Mouse (Mus musculus): ENCODE results near the gene Chsy1.

DNA sequence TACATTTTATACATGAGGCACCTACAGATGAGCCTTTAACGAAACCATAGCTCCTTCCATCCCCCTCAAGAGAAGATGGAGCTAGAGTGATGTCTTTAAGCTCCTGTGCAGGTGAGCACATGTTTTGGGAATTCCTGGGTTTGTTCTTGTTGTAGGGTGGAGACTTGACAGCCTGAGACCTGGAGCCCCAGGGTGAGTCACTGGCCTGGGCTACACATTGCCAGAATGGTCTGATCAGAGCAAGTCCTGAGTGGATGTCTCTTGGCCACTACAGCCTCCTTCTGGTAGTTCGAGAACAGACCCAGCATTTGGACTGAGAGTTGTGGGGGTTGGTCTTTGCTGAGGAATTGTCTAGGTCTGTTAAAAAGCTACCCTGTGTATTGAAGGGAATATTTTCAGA, 92.3 kb downstream of the Chsy1 start:
- TF ChIP-seq CTCF (IDR thresholded peaks at IDR 0.05; ENCODE audit: low read depth), result no peak
- TF ChIP-seq EP300 (optimal IDR thresholded peaks at IDR 0.05), result no peak

Measured in stomach, postnatal 0 days (tissue).